Mouse (Mus musculus) limb, embryonic 14.5 days (tissue): ENCODE measurements around the gene Opn3. TPM values are rescaled to one million over a fixed set of nuclear protein-coding genes. Genes with fewer than 3 reads are reported as not detected.
A peak's percentile ranks its signal among the peaks of the same experiment; 100 is the strongest.

Experiments
- ATAC-seq: fragments of 200-750 bp; cut with Nextera tagmentation; 2 replicates; pipeline ENCODE4 v1.8.0; 2017; ENCODE audit warnings: low read depth, moderate number of reproducible peaks, moderate TSS enrichment; ENCODE audit not compliant: low FRiP score
- DNase-seq: peaks from one replicate; pipeline ENCODE4 v3.0.0-alpha.2; 2015; ENCODE audit warnings: low spot score
- H3K27ac ChIP-seq: fragments of 300-500 bp; sonication (generic); replicated peaks from 2 replicates; pipeline ENCODE4 v1.5.1; 2014; ENCODE audit warnings: low read depth, mild to moderate bottlenecking, low read length, moderate library complexity, mixed read lengths
- H3K27me3 ChIP-seq: fragments of 300-500 bp; sonication (generic); 2 replicates; pipeline ENCODE4 v1.6.1; 2014; ENCODE audit warnings: low read length, mixed read lengths; ENCODE audit not compliant: control insufficient read depth, insufficient read depth
- H3K36me3 ChIP-seq: fragments of 300-500 bp; sonication (generic); 2 replicates; pipeline ENCODE4 v1.6.1; 2014; ENCODE audit warnings: mild to moderate bottlenecking, low read length, moderate library complexity, mixed read lengths; ENCODE audit not compliant: control insufficient read depth, insufficient read depth
- H3K4me1 ChIP-seq: fragments of 300-500 bp; sonication (generic); 2 replicates; pipeline ENCODE4 v1.6.1; 2014; ENCODE audit warnings: antibody characterized with exemption, low read length, mixed read lengths; ENCODE audit not compliant: control insufficient read depth, insufficient read depth
- H3K4me2 ChIP-seq: fragments of 300-500 bp; sonication (generic); replicated peaks from 2 replicates; pipeline ENCODE4 v1.6.1; 2014; ENCODE audit warnings: low read depth, mild to moderate bottlenecking, low read length, moderate library complexity; ENCODE audit not compliant: severe bottlenecking
- H3K4me3 ChIP-seq: fragments of 300-500 bp; sonication (generic); replicated peaks from 2 replicates; pipeline ENCODE4 v1.5.1; 2014; ENCODE audit warnings: low read length
- H3K9ac ChIP-seq: fragments of 300-500 bp; sonication (generic); 2 replicates; pipeline ENCODE4 v1.6.1; 2014; ENCODE audit warnings: mild to moderate bottlenecking, low read depth, low read length, moderate library complexity; ENCODE audit not compliant: severe bottlenecking
- H3K9me3 ChIP-seq: fragments of 300-500 bp; sonication (generic); 2 replicates; pipeline ENCODE4 v1.6.1; 2016; ENCODE audit warnings: low read length; ENCODE audit not compliant: control insufficient read depth
- POLR2A ChIP-seq: fragments of 200-500 bp; IDR thresholded peaks from 2 replicates; pipeline ENCODE4 v1.8.0; 2012; ENCODE audit warnings: inconsistent platforms, mild to moderate bottlenecking, moderate library complexity, borderline replicate concordance; ENCODE audit not compliant: insufficient read depth, insufficient read length; ENCODE audit errors: extremely low read depth
- WGBS: fragments of 180-500 bp; shearing (Covaris S2); extraction: QIAGEN DNeasy Blood & Tissue Kit; methylation state at CpG from one replicate; pipeline ENCODE4 v1.1.7; 2014; 5-methylcytosine and 5-hydroxymethylcytosine counted together
- polyA plus RNA-seq, 2 experiments: library from polyadenylated mRNA; depleted of rRNA in 1 of 2; stranded (reverse) in 1 of 2; unstranded in 1 of 2; fragments of >200 nt; fragmentation: Nextera tagmentation in 1 of 2; extraction: Ambion mirVana in 1 of 2; gene quantifications; 2 replicates each; pipeline versions ENCODE4 v1.2.1 to v1.2.3; 2012 to 2014

Gene Opn3
- polyA plus RNA-seq, 2 experiments: 2.6 to 6.5 TPM

- H3K27me3 ChIP-seq: no peaks in the 10 kb centered on the region
- no peak overlapping the region for H3K9ac ChIP-seq
- H3K4me1 ChIP-seq: peaks cover 12% of the 10 kb centered on the region
- no peaks in the 10 kb centered on the region for H3K36me3 ChIP-seq
- DNase-seq: no peak
- no peaks in the 10 kb centered on the region for H3K9me3 ChIP-seq
- TF ChIP-seq POLR2A: no peak
- no peak overlapping the region for H3K27ac ChIP-seq
- no peak for ATAC-seq
- H3K4me3 ChIP-seq: peak overlapping the region; percentile 75
- 41% methylated on average over 12 of the region's 12 CpGs for WGBS
- H3K4me2 ChIP-seq: peak overlapping the region; percentile 82
Measured at GRCm38 (mm10) chr1:175693429-175693960, 919 bp upstream of the Opn3 start.

GRCm38 (mm10) chr1:175692997-175693361, 403 bp upstream of the Opn3 start:
- Histone ChIP-seq H3K4me1 (peaks cover 12% of the 10 kb centered on the region), H3K36me3 (no peaks in the 10 kb centered on the region), H3K27ac (no peak overlapping the region), H3K4me2 (peak overlapping the region; percentile 82), H3K4me3 (peak overlapping the region; percentile 75), H3K9ac (peak overlapping the region; percentile 39; the same call in 1 of the 2 replicates), H3K9me3 (no peaks in the 10 kb centered on the region), H3K27me3 (no peaks in the 10 kb centered on the region)
- ATAC-seq (peak; percentile 36), DNase-seq (no peak)
- TF ChIP-seq POLR2A: no peak
- WGBS: under 1% methylated on average over 17 of the region's 17 CpGs

- TF ChIP-seq POLR2A: no peak
- peaks cover 12% of the 10 kb centered on the region for H3K4me1 ChIP-seq
- no peak for DNase-seq
- H3K9me3 ChIP-seq: no peaks in the 10 kb centered on the region
- H3K36me3 ChIP-seq: peaks cover 4% of the 10 kb centered on the region; the same call in 1 of the 2 replicates
- peak overlapping the region; percentile 75 for H3K4me3 ChIP-seq
- H3K27ac ChIP-seq: peak overlapping the region; percentile 74
- H3K4me2 ChIP-seq: peak overlapping the region; percentile 82
- H3K27me3 ChIP-seq: no peaks in the 10 kb centered on the region
- H3K9ac ChIP-seq: peak overlapping the region; percentile 80
- no peak for ATAC-seq
- 1% methylated on average over 18 of the region's 22 CpGs for WGBS
Measured at GRCm38 (mm10) chr1:175691686-175692245, 810 bp downstream of the Opn3 start.

- H3K27ac ChIP-seq: no peak overlapping the region
- DNase-seq: no peak
- H3K4me3 ChIP-seq: no peak overlapping the region
- H3K36me3 ChIP-seq: peaks cover 3% of the 10 kb centered on the region; the same call in 1 of the 2 replicates
- no peaks in the 10 kb centered on the region for H3K27me3 ChIP-seq
- TF ChIP-seq POLR2A: no peak
- H3K9ac ChIP-seq: no peak overlapping the region
- ATAC-seq: no peak
- 88% methylated on average over 6 of the region's 6 CpGs for WGBS
- no peak overlapping the region for H3K4me2 ChIP-seq
- H3K9me3 ChIP-seq: no peaks in the 10 kb centered on the region
- H3K4me1 ChIP-seq: no peaks in the 10 kb centered on the region
Measured at GRCm38 (mm10) chr1:175680995-175681394, 11.6 kb downstream of the Opn3 start.

- TF ChIP-seq POLR2A: no peak
- no peak overlapping the region for H3K27ac ChIP-seq
- H3K27me3 ChIP-seq: no peaks in the 10 kb centered on the region
- ATAC-seq: no peak
- no peak overlapping the region for H3K4me3 ChIP-seq
- H3K36me3 ChIP-seq: no peaks in the 10 kb centered on the region
- WGBS: 85% methylated on average over 6 of the region's 6 CpGs
- H3K9me3 ChIP-seq: no peaks in the 10 kb centered on the region
- no peak for DNase-seq
- no peaks in the 10 kb centered on the region for H3K4me1 ChIP-seq
- H3K9ac ChIP-seq: no peak overlapping the region
- H3K4me2 ChIP-seq: no peak overlapping the region
Measured at GRCm38 (mm10) chr1:175677459-175677858, 15.1 kb downstream of the Opn3 start.
